Mouse (Mus musculus) gastrocnemius, postnatal 4 days (tissue): ENCODE measurements around the gene Abca17. TPM values are rescaled to one million over a fixed set of nuclear protein-coding genes. Genes with fewer than 3 reads are reported as not detected.

ENCODE experiments used
- DNase-seq, 2 experiments: peaks; one replicate each; pipeline ENCODE4 v3.0.0; 2021 to 2022; ENCODE audit warnings: low spot score in 2 of 2, mixed read lengths in 2 of 2
- microRNA-seq: library from miRNA; unstranded; fragments of <30 nt; microRNA quantifications from one replicate; pipeline ENCODE4 v1.2.0, GENCODE M21; 2021
- total RNA-seq, 2 experiments: library from RNA; stranded (reverse); gene quantifications; 2 replicates each; pipeline ENCODE4 v1.2.3; 2021

Gene Abca17
- total RNA-seq, 2 experiments from 2014 or later = 0.10 TPM; not detected in 1

DNA sequence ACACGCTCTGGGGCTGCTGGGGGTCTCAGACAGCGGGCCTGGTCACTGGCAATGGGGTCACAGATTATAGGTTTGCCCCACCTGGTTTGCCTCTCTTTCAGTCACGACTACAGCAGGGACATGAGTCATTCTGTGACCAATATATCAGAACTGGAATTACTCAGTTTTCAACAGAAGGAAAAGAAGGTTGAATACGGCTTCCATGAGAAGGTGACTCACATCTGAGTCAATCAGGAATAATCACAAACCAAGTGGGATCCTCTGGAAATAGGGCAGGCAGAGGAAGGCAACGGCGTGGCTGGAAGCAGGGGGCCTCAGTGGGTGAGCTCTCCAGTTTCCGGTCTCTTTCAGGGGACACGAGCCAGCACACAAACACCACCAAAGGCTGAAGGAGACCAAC, 106.8 kb downstream of the Abca17 start:
- no peak for DNase-seq

DNA sequence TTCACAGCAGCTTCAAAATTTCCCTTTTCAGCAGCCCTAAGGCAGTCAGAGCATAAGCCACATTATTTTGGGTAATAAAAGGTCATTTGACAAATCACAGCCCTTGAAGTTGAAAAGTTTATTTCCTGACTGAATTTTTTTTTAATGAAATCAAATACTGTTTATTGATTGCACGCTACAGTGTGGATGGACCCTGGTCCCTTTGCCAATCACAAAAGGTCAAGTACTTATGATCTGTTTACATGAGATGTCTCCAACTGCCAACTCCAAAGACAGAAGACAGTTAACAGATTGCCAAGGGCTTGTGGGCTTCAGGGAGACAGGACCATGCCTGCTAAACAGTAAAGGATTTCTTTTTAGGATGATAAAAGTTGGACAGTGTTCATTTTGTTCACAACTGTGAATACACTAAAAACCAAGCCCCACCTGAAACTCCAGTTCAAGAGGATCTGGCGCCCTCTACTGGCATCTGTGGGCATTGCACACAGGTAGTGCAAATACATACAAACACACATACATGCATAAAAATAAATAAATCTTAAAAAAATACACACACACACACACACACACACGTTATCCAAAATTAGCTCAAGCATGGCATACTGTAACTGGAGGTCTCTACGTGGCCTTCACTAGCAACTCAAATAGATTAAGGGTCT, 107.4 kb downstream of the Abca17 start:
- no peak for DNase-seq

DNA sequence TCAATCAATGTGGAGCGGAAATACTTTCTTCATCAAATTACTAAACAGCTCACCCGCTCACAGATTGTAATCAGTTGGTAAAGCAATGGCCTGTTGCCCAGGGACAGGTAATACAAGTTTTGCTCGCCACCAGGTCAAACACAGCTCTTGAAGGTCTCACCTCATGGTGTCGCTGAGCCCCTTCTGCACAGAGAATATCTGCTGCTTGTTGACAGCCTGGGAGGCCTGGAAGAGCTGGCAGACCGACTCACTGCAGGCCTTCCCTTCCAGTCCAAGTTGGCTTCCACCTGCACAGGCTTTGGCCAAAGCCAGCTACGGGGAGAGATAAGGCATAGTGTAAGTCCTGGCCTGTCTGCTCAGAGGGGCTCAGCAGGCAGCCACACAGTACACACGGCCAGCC, 113.9 kb downstream of the Abca17 start:
- no peak for DNase-seq

DNA sequence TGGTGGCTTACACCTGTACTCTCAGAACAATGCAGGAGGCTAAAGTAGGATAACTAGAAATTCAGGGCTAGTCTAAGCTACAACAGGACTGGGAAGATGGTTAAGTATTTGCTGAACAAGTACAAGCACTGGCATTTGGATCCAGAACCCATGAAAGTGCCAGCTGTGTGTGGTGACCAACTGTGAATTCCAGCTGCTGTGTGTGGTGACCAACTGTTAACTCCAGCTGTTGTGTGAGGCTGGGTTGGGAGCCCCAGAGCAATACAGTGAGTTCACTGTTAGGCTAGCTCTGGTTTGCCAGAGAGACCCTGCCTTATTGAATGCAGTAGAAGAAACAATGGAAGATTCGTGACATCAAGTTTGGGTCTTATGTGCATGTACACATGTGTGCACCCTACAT, 114.4 kb downstream of the Abca17 start:
- no peak for DNase-seq

GRCm38 (mm10) chr17:24227941-24228340, 122.9 kb downstream of the Abca17 start:
- DNase-seq = no peak

- no peak for DNase-seq
Measured at GRCm38 (mm10) chr17:24226721-24227120, 124.1 kb downstream of the Abca17 start.

DNA sequence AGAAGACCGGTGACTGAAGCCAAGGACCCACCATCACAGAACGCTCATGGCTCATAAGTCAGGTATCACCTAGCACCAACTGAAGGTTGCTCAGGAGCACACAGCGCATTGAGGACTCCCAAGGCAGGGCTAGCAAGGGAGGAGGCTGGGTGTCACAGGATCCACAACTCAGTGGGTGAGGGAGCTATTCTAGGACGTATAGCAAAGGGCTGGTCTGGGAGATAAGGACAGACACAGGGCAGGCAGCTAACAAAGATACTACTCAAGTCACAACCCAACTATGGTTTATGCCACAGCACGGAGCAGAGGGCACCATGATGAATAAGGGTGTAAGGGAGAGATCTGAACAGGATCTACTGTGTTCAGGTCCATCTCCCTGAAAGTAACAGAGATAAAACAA, 125.0 kb downstream of the Abca17 start:
- DNase-seq = no peak

DNA sequence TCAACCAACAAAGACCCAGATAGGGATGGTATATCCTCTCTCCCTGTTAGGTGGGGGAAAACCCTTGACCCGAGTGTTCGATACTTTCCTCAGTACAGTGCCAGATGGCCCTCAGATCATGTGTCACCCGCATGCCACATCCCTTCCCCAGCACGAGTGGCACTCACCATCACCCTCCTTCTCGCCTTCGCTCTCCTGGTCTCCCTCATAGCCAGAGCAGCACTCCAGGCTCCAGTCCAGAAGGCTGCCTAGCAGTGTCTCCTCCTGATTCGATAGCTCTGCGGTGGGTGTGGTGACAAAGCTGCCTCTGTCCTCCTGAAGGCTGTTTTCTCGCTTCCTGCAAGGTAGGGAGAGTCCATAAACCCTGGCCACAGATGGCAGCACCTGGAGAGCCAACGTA, 126.1 kb downstream of the Abca17 start:
- no peak for DNase-seq

DNA sequence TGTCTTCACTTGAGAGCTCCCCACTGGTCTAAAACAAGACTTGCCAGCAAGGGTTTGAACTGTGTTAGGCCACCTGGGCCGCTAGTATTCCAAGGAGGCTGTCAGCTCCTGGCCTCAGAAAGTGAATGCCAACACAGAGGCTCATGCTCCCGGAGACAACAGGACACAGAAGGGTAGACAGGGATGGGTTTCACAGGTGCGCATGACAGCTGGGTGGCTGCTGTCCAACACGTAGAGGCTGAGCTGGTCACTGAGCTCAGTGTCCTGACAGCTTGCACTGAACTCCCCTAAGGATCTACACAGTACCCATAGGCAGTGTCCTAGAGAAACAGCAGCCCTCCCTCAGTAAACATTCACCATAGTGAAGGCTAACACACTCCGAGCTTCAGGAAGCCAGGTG, 127.4 kb downstream of the Abca17 start:
- DNase-seq = no peak

DNA sequence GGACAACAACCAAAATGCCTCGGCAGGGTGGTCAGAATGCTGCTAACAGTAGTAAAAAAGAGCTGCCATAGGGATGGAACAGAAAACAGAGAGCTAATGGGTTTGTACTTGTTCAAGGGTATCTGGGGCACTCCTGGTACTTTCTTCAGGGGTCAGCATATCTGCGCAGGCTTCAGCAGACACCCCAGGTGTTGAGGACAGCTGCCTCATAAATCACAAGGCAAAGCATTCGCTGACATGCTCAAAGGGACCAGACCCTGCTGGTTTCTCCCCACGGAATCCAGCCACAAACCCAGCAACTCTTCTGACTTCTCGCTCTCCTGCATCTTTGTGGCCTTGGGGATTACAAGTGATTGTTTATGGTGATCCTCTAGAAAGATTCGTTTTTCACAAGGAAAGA, 128.2 kb downstream of the Abca17 start:
- no peak for DNase-seq

- DNase-seq = peak; percentile 72 to 89
Measured at GRCm38 (mm10) chr17:24220435-24221411, 130.1 kb downstream of the Abca17 start, which contains the start of gene Tedc2. Gene Tedc2, minus strand, starts transcription at chr17:24220851.

GRCm38 (mm10) chr17:24216836-24217235, 134.0 kb downstream of the Abca17 start:
- DNase-seq = no peak

Small RNAs within 50 kb of the gene (microRNA-seq; reads per million reads assigned to microRNA genes)
- gene Gm24427 = not detected
- 0.63 reads per million for gene Mir5134
- gene Mir6965 = not detected

Other genes with a start within 250 kb of the Abca17 start
- 10 to 100 TPM; 52.6 to 60.6 TPM for gene Pdpk1, start 200.1 kb downstream of the Abca17 start, total RNA-seq
- 10 to 100 TPM; 20.2 to 24.7 TPM for gene Amdhd2, start 187.3 kb downstream of the Abca17 start, total RNA-seq
- 100 to 1,000 TPM; 193 to 194 TPM for gene Atp6v0c, start 181.4 kb downstream of the Abca17 start, total RNA-seq
- gene Tbc1d24, start 145.5 kb downstream of the Abca17 start, total RNA-seq = 10 to 100 TPM; 11.7 to 12.3 TPM
- 1 to 10 TPM; 4.7 to 4.9 TPM for gene Ntn3, start 141.5 kb downstream of the Abca17 start, total RNA-seq
- gene Tedc2, start 130.2 kb downstream of the Abca17 start, total RNA-seq = 1 to 10 TPM; 6.0 to 6.1 TPM
- 10 to 100 TPM; 14.9 to 15.2 TPM for gene Ccnf, start 99.6 kb downstream of the Abca17 start, total RNA-seq
- gene Abca3, start 882 bp upstream of the Abca17 start, total RNA-seq = 10 to 100 TPM; 15.9 to 17.0 TPM
- gene Rnps1, start 63.5 kb upstream of the Abca17 start, total RNA-seq = 10 to 100 TPM; 83.7 to 93.6 TPM
- gene Eci1, start 75.6 kb upstream of the Abca17 start, total RNA-seq = 100 to 1,000 TPM; 117 to 133 TPM
- 1 to 10 TPM; 1.9 TPM for gene Dnase1l2, start 92.0 kb upstream of the Abca17 start, total RNA-seq
- gene E4f1, start 119.2 kb upstream of the Abca17 start, total RNA-seq = 10 to 100 TPM; 18.0 to 20.7 TPM
- gene Pgp, start 119.3 kb upstream of the Abca17 start, total RNA-seq = 10 to 100 TPM; 34.6 to 37.4 TPM
- 1 to 10 TPM in 1 of 2 experiments, under 1 TPM in 1; 0.91 to 1.5 TPM for gene Bricd5, start 122.8 kb upstream of the Abca17 start, total RNA-seq
- gene Mlst8, start 128.0 kb upstream of the Abca17 start, total RNA-seq = 10 to 100 TPM; 12.4 to 16.8 TPM
- 1 to 10 TPM; 1.6 TPM for gene Caskin1, start 137.5 kb upstream of the Abca17 start, total RNA-seq
- gene Traf7, start 176.9 kb upstream of the Abca17 start, total RNA-seq = 10 to 100 TPM; 80.8 to 86.3 TPM
- under 1 TPM; 0.52 to 0.64 TPM for gene Rab26, start 183.1 kb upstream of the Abca17 start, total RNA-seq
- gene Pkd1, start 198.8 kb upstream of the Abca17 start, total RNA-seq = 10 to 100 TPM; 60.5 to 66.7 TPM